Mouse (Mus musculus): ENCODE data around the gene Prm1.

Gene Prm1

DNA sequence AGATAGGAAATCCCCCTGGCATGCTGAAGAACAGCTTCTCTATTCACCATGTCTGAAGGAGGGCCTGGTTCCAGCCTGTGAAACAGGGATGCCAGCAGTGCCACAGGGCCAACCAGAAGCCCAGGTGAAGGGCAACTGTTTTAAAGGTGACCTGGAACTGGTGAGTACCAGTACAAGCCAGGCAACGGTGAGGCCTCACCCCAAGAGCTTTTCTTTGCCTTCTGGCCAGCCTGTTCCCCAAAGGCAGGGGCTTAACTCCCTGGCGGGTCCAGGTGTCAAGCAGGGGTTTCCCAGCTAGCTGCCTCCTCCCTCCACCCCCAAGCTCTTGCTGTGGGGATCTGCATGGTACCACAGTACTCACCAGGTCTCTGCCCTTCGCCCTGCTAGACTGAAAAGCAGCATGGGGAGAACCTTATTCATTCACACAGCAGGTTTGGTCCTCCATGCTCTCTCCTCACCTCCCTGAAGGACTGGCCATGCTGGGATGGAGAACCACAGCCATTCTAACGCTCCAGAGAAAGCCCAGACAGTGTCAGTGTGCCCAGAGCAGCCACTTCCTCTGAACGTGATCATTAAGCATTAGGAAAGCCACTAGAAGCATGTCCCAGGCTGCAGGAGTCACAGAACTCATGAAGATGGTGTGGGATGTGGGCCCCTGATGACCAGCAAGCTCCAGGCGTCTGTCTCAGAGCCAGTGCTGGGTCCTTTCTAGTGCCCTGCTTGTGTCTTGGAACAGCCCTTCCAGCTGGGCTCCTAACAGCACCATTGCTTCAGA, 23.1 kb downstream of the Prm1 start:
- no peak for DNase-seq (ENCODE audit: low spot score)

- DNase-seq (ENCODE audit: low spot score), result no peak
Observed at GRCm38 (mm10) chr16:10781862-10782371, 23.7 kb downstream of the Prm1 start.

DNA sequence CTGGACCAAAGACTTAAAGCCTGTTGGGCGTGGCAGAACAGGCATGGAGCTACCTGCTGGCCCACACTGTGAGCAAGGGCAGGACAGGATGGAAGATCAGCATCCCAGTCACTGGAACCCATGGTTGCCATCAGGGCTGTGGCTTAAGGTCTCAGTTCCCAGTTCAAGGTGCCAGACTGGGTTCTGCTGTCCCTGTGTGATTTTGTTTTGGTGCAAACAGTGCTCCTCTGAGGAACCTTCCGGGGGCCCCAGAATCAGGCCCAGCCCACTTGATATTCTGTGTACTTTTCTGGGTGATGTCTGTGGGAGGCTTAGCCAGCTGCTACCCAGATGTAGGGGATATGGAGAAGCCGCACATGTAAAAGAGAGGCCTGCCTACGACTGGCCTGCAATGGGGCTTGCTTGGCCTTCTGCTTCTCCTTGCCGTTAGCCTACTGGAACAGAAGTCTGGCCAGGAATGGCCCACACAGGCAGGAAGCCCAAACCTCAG, 25.0 kb downstream of the Prm1 start:
- no peak for DNase-seq (ENCODE audit: low spot score)

DNA sequence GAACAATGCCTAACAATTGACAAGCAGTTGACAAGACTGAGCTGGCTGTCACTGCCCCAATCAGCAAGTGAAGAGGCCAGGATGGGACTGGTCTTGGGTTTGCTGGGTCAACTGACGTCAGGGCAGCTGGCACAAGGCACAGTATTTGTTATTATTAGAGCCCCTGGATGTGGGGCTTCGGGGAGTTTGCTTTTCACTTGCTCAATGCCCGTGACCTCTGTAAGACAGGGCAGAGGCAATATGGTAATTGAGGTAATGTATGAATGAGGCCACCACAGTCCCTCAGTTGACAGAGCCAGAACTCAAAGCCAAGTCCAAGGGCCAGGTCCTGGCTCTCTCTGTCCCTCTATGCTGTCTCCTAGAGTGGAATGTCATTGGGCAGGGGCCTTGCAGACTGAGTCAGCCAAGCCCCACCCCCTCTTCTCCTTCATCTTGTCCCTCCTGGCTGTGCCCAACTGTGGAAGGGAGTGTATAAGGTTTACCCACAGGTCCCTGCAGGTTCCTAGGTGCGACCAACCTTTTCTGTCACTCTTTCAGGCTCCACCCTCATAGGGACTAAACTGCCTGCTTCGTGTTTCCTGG, 28.0 kb downstream of the Prm1 start:
- DNase-seq (ENCODE audit: low spot score), result no peak

DNA sequence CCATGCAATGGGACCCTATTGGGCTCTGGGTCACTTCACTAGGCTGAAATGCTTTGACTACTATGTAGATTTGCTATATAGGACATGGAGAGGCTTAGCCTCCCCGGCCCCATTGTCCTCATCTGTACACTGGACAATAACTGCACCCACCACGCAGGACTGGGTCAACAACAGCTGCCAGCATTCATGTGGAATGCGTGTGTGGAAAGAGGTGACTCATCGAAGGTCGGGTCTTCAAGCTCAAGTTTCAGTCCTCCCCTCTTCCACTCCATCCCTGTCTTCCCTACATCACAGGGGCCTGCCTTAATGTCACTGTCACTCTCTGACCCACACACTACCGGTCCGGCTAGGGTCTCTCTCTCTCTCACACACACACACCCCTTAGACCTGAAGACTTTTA, 29.3 kb downstream of the Prm1 start:
- DNase-seq (ENCODE audit: low spot score), result no peak

- no peak for DNase-seq (ENCODE audit: low spot score)
Observed at GRCm38 (mm10) chr16:10774726-10775125, 30.9 kb downstream of the Prm1 start.

- no peak for DNase-seq (ENCODE audit: low spot score)
Observed at GRCm38 (mm10) chr16:10773543-10773942, 32.1 kb downstream of the Prm1 start.

- no peak for DNase-seq (ENCODE audit: low spot score)
Observed at GRCm38 (mm10) chr16:10771769-10772510, 33.7 kb downstream of the Prm1 start.

DNA sequence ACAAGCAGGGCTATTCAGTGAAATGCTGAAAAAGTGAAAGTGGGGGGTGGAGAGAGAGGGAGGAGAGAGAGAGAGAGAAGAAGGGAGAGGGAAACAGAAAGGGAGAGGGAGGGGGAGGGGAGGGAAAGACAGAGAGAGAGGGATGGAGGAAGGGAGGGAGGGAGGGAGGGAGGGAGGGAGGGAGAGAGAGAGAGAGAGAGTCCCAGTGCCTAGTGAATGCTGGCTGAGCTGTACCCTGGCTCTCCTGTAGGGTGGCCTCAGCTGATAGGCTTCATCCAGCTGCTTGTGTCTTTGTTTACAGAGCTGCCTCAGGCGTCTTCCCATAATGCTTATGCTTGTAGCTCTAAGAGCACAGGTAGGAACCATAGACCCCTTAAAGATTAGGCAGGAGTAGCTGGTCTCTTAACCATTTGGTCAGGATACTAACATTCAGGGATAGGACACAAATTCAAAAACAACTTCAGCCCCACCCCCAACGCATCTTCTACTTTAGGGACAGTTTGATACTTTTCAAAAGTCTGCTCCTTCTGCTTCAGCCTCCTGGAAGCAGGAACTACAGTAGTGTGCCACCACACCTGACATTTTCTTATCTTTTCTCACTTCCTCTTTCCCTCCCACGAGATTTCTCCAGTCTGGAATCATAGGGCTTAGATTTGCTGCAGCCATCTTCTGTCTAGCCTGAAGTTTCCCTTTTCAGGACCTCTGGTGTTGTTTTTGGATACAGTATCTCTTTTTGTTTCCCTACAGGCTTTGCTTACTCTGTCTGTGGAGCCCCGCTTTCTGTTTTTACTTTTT, 34.9 kb downstream of the Prm1 start:
- DNase-seq (ENCODE audit: low spot score), result no peak

DNA sequence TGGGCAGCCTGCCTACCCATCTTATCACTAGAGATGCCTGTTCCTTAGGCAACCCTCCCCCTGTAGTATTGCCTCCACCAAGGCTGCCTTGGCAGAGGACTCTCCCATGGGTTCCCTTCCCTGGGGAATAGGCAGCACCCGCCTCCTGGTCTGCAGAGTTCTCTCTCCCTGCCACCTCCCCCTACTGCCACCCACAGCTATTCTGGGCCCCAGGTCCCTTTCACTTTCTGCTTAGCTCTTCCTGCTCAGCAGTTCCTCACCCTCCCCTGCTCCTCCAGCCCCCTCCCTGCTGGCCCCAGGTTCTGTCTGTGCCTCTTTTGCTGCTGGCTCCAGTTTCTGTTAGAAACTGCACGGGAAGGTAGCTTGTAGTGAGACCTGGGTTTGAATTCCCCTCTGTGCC, 36.0 kb downstream of the Prm1 start:
- DNase-seq (ENCODE audit: low spot score), result no peak

DNA sequence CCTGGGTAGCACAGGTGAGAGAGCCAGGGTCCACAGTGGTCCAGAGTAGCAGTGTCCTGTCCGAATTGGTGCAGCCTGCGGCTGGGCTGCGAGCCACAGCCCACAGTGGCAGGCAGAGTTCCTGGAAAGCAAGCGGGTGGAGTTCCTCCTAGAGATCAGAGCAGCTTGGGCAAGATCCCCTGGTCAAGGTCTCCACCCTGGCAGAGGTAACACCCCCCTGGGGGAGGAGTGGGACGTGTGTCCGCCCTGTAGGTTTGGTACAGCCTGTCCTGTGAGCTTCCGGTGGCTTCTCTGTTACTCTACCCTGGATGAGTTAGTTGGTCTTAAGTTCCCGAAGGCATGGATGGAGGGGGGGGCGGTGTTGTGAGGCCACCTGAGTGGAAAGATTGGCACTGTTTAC, 36.8 kb downstream of the Prm1 start:
- peak; percentile 51 for DNase-seq (ENCODE audit: low spot score)

DNA sequence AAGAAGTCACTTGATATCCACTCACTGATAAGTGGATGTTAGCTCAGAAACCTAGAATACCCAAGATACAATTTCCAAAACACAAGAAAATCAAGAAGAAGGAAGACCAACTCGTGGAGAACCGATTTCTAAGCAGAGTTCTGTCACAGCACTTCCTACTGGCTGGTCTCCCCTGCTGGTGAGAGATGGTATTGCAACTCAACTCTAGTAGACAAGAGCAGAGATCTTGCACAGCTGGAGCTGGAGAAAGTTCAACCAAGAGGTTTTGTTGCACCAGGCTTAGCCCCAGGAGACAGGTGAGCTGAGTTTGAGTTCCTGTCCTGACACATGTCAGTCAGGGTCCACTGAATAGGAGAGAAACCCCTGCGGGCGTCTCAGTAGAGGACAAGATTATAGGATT, 38.5 kb downstream of the Prm1 start:
- DNase-seq (ENCODE audit: low spot score), result no peak

DNA sequence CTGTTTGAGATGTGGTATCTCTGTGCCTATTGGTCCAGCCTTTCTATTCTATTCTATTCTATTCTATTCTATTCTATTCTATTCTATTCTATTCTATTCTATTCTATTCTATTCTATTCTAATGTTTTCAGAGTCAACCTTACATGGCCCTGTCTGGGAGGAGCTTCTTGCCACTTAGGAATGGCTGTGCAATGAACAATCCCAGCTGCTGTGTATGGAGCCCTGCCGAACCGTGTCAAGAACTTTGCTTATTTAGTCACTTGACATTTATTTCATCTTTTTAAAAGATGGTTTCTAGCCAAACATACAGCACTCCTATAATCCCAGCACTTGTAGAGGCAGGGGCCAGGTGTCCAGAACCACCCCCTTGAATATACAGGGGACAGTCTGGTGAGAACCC, 41.3 kb downstream of the Prm1 start:
- DNase-seq (ENCODE audit: low spot score), result no peak

GRCm38 (mm10) chr16:10763540-10764264, 41.9 kb downstream of the Prm1 start:
- no peak for DNase-seq (ENCODE audit: low spot score)

GRCm38 (mm10) chr16:10762569-10763180, 43.0 kb downstream of the Prm1 start:
- no peak for DNase-seq (ENCODE audit: low spot score)

- no peak for DNase-seq (ENCODE audit: low spot score)
Observed at GRCm38 (mm10) chr16:10761182-10761581, 44.5 kb downstream of the Prm1 start.

- no peak for DNase-seq (ENCODE audit: low spot score)
Observed at GRCm38 (mm10) chr16:10756168-10756567, 49.5 kb downstream of the Prm1 start.

DNA sequence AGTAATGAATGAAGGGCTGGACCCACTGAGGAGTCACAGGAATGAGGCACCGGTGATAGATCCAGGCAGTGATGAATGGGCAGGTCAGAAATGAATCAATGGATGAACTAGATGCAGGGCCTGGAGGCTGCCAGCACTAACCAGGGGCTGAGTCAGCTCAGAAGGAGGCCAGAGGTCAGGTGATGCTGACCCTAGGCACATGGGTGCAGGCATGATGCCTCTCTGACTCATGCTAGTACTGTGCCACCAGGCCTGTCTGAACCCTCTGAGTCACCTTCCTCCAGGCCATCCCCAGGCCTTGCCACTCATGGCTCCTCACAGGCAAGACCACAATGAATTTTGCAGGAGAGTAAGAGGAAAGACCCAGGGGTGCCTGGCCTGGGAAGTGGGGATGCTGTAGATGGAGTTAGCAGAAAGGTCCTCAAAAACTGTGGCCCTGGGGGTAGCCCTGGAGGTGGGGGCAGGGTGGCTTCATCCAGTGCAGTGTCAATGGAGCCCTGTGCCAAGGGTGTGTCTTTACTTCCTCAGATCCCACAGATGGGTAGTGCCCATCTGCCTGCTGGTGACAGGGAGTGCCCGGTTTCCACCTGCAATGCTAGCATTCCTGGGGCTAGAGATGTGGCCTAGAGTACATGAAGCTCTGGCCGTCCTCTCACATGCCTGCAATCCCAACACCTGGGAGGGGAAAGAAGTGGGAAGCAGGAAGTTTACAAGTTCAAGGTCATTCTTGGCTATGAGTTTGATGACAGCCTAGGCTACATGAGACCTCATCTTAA, 50.9 kb downstream of the Prm1 start:
- DNase-seq (ENCODE audit: low spot score), result peak; percentile 43

GRCm38 (mm10) chr16:10749824-10750223, 55.8 kb downstream of the Prm1 start:
- DNase-seq (ENCODE audit: low spot score), result no peak

- DNase-seq (ENCODE audit: low spot score), result no peak
Observed at GRCm38 (mm10) chr16:10749226-10749625, 56.4 kb downstream of the Prm1 start.

Data from ovary, adult 18-20 months (tissue).